Mouse (Mus musculus) urinary bladder, postnatal 4 days (tissue): ENCODE results near the gene Pnn.
"Not testable (repeated sequence)": the region's sequence is repeated elsewhere in the genome, so short reads cannot be mapped to it uniquely, and the experiment has no call there.

Source experiments
- DNase-seq, 2 experiments: peaks; one replicate each; pipeline ENCODE4 v3.0.0; 2021 to 2022; ENCODE audit warnings: low spot score in 2 of 2

Pnn gene

DNA sequence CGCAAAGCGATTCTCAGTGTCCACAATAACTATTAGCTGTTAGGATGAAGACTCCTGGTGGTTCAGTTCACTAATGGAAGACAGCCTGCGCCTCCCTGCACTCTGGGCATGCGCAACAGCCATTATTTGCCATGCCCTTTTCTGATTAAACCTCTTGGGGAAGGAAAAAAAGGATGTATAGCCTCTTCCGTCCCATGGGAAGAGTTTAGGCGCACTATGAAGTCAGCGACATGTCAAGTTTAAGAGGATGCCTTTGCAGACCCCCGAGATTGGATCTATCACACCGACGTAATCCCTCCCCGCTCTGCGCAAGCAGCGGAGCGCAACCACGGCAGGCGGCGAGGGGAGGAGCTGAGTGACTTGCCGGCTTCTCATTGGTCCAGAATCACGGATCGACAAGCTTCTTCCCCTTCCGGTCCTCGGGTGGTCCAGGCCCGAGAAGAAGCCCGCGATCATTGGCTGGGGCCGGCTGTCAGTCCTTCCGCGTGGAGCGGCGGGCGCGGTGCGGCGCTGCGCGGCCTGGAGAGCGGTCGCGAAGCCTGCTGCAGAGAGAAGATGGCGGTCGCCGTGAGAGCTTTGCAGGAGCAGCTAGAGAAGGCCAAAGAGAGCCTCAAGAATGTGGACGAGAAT is at the start of gene Pnn:
TSS of gene Pnn (plus strand) at position 437 of the 630 bp plus-strand sequence.
- DNase-seq, result peak; percentile 97

DNA sequence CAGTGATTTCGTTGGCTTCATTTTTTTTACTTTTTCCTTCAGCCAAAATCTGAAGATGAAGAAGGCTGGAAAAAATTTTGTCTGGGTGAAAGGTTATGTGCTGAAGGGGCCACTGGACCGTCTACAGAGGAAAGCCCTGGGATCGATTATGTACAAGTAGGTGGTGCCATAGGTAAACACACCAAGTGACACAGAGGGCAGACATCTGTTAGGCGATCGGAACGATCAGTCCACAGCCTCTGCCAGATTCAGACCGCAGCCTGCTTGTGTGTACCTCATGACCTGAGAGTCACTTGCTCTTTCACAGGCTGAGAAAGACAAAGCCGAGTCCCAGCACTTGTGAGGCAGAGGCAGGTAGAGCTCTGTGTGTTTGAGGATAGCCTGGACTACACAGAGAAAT is 48.7 kb upstream of the Pnn start:
- DNase-seq, result no peak

DNA sequence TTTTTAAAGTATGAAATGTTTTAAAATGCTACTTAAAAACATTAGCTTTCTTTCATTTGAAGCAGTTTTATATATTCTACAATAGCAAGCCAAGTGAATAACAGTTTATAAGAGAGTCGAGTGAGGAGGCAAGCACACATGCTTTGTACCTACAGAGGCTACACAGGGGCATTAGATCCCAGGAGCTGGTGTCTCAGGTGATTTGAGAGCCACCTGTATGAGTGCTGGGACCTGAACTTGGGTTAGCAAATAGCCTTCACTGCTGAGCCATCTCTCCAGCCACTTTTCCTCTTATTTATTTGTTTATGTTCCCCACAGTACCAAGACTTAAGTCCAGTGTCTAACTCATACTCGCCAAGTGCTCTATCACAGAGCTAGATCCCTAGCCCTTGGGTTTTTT is 46.8 kb upstream of the Pnn start:
- no peak for DNase-seq

DNA sequence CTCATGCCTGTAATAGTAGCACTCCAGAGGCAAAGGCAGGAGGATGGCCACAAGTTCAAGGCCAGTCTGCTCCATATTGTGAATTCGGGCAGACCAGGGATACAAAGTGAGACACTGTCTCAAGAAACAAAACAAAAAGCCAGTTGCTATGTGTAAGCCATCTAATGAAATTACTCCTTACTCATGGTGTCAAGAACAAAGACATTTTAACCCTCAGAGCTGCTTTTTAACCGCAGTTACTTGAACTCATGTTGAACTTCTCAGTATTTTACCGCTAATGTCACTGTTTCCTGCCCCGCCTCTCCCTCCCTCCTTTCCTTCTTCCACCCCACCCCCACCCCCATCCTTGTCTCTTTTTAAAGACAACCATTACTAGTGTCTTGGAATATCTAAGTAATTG is 45.4 kb upstream of the Pnn start:
- DNase-seq, result no peak

DNA sequence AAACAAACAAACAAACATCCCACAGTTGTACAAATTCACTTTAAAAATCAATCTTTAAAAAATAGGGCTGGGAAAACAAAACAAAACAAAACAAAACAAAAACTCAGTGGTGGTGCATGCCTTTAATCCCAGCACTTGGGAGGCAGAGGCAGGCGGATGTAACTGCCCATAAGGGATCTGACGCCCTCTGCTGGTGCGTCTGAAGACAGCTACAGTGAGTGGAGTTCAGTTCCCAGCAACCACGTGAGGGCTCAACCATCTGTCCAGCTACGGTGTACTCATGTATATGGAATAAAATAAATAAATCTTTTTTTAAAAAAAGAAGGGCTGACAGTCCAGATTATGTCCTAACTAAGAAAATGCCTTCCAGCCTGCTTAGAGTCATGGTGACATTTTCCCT is 34.6 kb upstream of the Pnn start:
- no peak for DNase-seq

DNA sequence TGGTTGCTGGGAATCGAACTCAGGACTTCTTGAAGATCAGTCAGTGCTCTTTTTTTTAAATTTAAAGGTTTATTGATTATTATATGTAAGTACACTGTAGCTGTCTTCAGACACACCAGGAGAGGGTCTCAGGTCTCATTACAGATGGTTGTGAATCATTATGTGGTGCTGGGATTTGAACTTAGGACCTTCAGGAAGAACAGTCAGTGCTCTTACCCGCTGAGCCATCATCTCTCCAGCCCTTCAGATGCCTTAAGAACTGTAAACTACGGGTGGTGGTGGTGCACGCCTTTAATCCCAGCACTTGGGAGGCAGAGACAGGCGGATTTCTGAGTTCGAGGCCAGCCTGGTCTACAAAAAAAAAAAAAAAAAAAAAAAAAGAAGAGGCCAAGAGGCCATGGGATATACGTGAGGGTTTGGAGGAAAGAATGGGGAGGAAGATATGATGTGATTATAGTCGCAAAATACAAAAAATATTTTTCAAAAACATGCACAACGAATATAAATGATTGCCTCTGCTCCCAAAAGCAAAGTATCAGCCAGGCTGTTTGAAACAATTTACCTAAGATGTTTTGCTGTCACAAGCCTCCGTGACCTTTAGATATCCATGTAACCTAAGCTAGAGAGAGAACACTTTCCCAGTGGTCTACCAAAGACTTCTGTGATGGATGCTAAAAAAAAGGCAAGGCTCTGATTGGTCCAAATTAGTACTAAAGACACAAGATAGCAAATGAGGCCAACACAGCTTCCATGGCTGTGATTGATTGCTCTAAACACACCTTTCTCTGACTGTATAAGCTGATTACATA is 27.3 kb upstream of the Pnn start:
- DNase-seq, result no peak

DNA sequence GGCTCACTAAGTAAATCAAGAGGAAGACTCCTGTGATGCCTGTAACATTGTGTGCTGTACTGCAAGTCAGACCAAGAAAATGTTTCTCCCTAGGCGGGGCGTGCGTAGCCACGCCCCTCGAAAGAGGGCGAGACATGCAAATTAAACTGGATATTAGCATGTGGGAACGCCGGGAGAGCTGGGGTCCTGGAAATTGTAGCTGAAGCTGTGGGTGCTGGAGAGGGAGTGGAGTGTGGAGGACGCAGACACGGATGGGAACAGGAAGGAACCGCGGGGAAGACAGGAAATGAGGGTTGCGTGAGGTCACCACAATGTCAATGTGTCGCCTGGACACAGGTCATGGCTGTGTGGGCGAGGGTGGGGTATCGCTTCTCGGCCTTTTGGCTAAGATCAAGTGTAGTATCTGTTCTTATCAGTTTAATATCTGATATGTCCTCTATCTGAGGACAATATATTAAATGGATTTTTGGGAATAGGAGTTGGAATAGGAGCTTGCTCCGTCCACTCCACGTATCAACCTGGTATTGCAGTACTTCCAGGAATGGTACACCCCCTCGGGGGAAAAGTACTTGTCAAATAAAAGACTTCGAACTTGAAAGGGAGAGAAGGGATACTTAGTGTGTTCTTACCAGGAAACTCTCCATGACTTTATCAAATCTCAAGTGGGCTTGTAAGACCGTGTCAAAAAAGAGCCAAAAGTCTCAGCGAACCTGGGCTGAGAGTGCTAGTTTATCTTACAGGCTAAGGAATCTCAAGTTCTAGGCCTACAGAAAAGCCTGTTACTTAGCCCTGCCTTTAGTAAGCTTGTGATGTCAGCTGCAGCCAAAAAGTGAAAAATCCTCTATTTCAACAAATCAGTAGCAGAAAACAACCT is 26.5 kb upstream of the Pnn start:
- DNase-seq, result peak in 1 of 2 experiments; percentile 23

DNA sequence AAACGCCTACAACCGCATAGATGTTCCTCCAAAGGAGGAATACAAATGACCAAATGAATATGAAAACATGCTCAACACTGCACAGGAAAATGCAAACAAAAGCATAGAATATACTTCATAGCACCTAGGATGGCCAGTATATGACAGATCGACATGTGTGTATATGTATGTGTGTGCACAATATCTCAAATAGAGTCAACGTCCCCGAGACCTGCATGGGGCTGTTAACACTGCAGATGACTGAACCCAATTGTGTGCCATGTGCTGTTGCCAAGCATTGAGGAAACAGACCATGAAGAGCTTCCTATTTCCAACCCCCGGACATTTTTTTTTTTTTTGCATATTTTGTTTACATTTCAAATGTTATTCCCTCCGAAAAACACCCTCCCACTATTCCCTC is 25.8 kb upstream of the Pnn start:
- no peak for DNase-seq

DNA sequence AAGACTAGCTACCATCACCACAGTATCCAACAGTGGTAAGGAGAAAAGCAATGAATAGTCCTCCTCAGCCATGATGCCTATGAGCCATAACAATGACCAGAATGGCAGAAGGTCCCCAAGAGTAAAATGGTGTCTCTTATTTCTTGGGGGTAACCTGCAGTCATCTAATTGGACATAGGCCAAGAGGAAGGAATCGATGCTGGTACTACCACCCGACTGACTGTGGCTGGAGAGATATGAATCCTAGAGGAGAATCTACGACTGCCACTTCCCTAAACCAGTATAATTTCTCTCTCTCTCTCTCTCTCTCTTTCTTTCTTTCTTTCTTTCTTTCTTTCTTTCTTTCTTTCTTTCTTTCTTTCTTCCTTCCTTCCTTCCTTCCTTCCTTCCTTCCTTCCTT is 14.2 kb upstream of the Pnn start:
- DNase-seq, result no peak

DNA sequence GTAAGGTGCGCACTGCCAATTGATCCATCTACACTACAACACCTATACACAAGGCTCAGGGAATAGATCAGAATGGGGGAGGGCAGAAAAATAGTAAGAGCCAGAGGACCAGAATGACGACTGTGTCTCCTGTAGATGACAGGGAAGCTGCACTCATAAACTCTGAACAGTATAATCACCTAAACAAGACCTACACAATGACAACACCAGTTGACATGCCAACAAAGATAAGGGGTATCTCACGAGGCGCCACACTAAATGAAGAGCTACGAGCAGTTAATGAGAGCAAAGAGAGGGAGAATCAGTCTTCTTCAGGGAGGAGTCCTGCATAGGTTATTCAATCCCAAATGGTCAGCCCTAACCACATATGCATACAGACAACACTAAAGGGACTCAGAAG is 13.5 kb upstream of the Pnn start:
- DNase-seq, result no peak

DNA sequence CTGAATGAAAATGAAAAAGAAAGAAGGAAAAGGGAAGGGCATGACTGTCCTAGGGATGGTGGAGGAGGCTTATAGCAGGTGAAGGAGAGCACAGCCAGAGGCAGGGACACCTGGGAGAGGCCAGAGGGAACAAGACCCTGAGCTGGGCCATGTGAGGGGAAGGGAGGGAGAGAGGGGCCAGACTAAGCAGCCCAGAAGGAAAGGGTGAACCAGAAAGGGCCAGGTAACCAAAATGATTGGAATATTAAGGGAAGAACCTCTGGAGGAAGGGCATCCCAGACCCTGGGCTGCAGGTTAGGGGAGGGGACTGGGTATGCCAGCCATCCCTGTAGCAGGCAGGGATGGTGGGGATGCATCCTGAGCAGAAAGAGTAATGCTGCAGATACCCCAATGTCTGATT is 12.7 kb upstream of the Pnn start:
- DNase-seq, result no peak

DNA sequence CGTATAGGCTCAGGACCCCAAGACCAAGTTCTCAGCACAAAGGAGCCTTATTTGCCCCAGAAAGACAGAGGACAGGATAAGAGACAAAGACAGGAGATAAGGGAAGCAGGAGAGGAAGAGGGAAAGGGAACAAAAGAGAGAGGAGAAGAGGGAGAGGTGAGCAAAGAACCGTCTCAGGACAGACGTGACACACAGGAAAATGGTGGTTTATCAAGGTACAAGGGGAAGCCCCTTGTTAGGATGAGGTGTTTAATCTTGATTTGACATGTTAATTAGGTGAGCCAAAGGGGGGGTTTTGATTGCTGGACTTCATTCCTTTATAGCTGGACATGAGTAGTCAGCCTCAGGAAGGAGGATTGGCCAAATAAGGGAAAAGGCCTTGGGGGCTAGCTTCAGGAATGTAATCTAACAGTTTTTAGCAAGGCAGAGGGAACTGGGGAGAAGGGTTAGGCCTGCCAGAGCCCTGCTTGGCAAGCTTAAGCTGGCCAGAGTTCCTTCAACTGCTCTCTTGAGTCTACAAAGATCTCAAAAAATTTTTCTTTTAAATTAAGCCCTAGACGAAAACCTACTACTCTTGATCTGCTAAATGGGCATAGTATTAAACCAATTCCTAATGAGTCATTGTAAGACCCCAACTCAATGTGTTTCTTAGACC is 11.4 kb upstream of the Pnn start:
- no peak for DNase-seq

DNA sequence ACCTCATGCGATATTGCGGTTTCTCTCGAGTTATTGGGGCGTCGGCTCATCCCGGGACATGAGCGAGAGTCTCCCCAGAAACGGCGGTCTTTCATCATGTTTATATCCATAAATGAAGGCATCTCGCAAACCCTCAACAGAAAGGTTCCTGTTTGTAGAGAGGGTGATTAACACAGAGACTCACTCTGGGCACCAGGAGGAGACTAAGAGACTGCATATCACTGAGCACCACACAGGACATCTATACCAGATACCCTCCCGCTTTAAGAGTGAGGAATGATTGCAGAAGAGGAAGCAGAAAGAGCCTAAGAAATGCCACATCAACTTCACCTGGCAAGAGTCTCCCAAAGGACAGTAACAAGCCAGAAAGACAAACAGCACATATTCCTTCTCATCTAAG is 10.5 kb upstream of the Pnn start:
- DNase-seq, result no peak

DNA sequence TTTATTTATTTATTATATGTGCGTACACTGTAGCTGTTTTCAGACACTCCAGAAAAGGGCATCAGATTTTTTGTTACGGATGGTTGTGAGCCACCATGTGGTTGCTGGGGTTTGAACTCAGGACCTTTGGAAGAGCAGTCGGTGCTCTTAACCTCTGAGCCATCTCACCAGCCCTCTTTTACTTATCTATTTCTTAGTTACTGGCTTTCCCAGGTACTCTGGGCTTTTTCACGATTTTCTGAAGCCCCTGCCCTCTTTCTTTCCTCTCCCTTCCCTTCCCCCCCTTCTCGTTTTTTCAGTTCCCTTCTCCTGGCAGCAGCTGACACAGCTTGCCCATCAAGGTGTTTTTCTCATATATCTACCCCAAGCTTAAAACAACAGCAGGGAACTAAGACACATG is 8.4 kb upstream of the Pnn start:
- not testable (repeated sequence) for DNase-seq

DNA sequence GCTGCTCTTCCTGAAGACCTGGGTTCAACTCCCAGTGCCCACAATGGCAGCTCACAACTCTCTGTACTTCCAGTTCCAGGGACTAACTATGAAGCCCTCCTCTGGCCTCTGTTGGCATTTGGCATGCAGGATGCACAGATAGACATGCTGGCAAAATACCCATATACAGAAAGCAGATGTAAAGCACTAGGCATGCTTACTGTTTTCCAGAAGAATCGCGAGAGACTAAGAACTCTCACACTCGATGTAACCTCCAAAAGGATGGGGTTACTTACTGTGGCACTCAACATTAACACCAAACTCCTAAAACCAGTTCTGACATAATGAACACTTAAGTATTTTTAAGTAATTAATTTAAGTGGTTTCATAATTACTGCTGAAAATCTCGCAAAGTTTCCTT is 6.4 kb upstream of the Pnn start:
- no peak for DNase-seq

DNA sequence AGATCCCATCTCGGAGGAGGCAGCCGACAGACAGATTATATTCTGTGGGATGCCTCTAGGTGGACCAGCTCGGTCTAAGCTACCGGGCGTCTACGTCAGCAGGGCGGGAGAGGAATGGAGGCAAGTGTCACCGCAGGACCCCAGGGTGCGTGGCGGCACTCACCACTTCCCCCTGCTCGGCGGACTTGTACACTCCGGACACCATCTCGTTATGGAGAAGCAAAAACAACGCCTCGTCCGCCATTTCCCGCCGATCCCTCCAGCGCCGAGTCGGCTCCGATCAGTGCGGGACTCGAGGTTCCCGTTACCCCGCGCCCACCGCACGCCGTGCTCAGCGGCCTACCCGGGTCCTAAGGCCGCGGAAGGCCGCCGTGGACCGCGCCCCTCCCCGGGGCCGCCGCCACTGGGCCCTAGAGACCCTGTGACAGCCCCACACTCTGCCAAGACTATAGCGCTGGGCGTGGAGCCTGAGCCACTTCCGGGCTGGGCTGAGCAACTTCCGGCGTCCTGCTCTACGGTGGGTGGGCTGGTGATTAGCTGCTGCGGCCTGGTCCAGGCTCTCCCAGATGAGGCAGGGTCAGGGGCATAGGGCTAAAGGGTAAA is 5.6 kb upstream of the Pnn start, which contains the start of gene Trappc6b:
TSS of gene Trappc6b (minus strand) at position 480 of the 603 bp plus-strand sequence.
- DNase-seq, result peak; percentile 80 to 84

DNA sequence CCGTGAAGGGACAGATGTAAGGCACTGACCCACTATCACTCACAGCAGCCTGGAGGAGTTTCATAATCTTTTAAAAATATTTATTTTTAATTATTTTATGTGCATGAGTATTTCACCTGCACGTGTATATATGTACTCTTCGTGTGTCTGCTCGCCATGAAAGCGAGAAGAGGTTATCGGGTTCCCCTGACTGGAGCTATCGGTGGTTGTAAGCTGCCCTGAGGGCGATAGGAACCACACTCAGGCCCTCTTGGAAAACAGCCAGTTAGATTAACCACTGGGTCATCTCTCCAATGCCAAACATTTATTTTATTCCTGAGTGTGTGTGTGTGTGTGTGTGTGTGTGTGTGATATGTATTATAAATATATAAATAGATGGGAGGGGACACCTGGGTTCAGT is 1.8 kb upstream of the Pnn start:
- no peak for DNase-seq

DNA sequence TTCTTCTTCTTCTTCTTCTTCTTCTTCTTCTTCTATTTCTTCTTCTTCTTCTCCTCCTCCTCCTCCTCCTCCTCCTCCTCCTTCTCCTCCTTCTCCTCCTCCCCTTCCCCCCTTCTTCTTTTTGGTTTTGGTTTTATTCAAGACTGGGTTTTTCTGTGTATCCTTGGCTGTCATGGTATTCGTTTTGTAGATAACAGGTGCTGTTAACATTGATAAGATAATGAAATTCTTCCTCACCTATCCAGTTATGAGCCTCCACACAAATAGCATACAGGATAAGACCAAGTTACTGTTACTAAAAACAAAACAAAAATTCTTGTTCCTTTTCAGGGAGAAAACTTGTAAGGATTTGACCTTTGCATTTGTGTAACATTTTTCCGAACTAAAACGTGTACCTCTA is 908 bp upstream of the Pnn start:
- no peak for DNase-seq

DNA sequence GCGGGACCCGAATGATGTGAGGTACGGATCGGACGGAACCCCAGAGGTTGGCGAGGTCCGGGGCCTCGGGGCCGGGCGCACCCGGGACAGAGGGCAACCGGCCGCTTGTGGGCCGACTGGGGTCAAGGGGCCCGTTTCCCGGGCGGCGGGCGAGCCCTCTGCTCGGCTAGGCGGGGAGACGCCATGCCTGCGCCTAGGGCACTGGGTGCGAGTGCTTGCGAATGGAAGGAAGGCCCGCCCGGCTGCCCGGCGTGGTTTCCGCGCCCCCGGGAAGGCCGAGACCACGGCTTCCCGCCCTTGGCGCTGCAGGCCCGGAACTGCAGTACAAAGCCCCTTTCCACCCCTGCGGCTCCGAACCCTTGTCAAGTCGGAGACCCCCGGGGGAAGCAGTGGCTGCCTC is 411 bp downstream of the Pnn start:
- no peak for DNase-seq

DNA sequence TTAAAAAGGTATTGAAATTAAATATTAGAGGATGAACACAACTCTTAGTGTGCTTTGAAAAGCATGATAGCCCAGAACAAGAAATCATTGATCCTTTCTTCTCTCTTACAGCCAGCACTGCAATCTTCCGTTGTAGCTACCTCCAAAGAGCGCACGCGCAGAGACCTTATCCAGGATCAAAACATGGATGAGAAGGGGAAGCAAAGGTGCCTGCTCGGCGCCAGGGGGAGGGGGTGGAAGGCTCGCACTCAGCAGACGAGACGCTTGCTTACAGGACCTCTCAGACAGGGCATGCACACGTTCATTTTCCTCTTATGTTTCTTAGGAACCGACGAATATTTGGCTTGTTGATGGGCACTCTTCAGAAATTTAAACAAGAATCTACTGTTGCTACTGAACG is 2.1 kb downstream of the Pnn start:
- DNase-seq, result no peak

DNA sequence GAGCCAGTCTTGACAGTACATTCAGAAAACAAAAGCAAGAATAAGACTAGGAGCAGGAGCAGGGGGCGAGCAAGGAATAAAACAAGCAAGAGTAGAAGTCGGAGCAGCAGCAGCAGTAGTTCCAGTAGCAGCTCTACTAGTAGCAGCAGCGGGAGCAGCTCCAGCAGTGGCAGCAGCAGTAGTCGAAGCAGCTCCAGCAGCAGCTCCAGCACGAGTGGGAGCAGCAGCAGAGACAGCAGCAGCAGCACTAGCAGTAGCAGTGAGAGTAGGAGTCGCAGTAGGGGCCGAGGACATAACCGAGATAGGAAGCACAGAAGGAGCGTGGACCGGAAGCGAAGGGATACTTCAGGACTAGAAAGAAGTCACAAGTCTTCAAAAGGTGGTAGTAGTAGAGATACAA is 5.6 kb downstream of the Pnn start:
- no peak for DNase-seq

DNA sequence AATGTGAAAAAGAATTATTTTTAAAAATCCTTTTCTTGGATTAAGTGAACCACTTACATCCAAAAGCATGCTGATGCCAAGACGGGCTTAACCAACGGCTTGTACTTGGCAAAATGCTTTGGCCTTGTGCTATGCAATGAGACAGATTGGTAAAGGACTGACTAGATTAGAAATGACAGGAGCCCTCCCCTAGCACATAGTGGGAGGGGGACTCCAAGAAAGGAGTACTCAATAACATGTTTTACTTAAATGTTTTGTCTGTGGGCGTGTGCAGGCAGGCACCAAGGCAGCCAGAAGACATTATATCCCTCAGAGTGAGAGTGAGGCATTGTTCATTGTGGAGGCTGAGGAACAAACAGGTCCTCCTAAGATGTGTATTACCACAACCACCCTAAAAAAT is 7.4 kb downstream of the Pnn start:
- no peak for DNase-seq
